Mouse (Mus musculus): ENCODE measurements around the gene Olfr397. TPM values are rescaled to one million over a fixed set of nuclear protein-coding genes. Genes with fewer than 3 reads are reported as not detected.

Gene Olfr397
- not detected for total RNA-seq (2023)

GRCm38 (mm10) chr11:73960517-73960916 is at the start of gene Olfr397:
Gene Olfr397 (plus strand): TSS chr11:73960817.

GRCm38 (mm10) chr11:73936377-73936776 is 24.2 kb upstream of the Olfr397 start, which contains the start of gene Olfr23:
Gene Olfr23 (plus strand): TSS chr11:73936677.

GRCm38 (mm10) chr11:73990307-73990706 is 29.7 kb downstream of the Olfr397 start, which contains the start of gene Olfr398:
Gene Olfr398 (minus strand): TSS chr11:73990407.

Other genes with a start within 250 kb of the Olfr397 start
- gene Olfr389, start 180.1 kb upstream of the Olfr397 start, total RNA-seq (2023) = not detected
- not detected for gene Olfr390, start 177.9 kb upstream of the Olfr397 start, total RNA-seq (2023)
- gene Olfr391-ps, start 157.8 kb upstream of the Olfr397 start, total RNA-seq (2023) = not detected
- not detected for gene Olfr392, start 143.8 kb upstream of the Olfr397 start, total RNA-seq (2023)
- not detected for gene Olfr393, start 109.4 kb upstream of the Olfr397 start, total RNA-seq (2023)
- gene Olfr394, start 70.0 kb upstream of the Olfr397 start, total RNA-seq (2023) = not detected
- not detected for gene Olfr395, start 51.5 kb upstream of the Olfr397 start, total RNA-seq (2023)
- not detected for gene Olfr23, start 24.1 kb upstream of the Olfr397 start, total RNA-seq (2023)
- not detected for gene Olfr398, start 29.6 kb downstream of the Olfr397 start, total RNA-seq (2023)
- not detected for gene Olfr139, start 95.7 kb downstream of the Olfr397 start, total RNA-seq (2023)
- not detected for gene Olfr399, start 95.8 kb downstream of the Olfr397 start, total RNA-seq (2023)
- gene Zfp616, start 109.1 kb downstream of the Olfr397 start, total RNA-seq (2023) = not detected
- gene Olfr401, start 152.9 kb downstream of the Olfr397 start, total RNA-seq (2023) = not detected
- gene Olfr402, start 192.7 kb downstream of the Olfr397 start, total RNA-seq (2023) = not detected
- gene Olfr403, start 225.4 kb downstream of the Olfr397 start, total RNA-seq (2023) = not detected